Mouse (Mus musculus) layer of hippocampus, adult 18-20 months (tissue): ENCODE measurements around the gene Wfs1. TPM values are rescaled to one million over a fixed set of nuclear protein-coding genes. Genes with fewer than 3 reads are reported as not detected.

Experiments
- DNase-seq, 2 experiments: peaks; one replicate each; pipeline ENCODE4 v3.0.0; 2022; ENCODE audit warnings: low spot score in 2 of 2
- total RNA-seq, 2 experiments: library from RNA; stranded (reverse); gene quantifications; 2 replicates each; pipeline ENCODE4 v1.2.3; 2021

Wfs1 gene
- total RNA-seq, 2 experiments from 2014 or later = 145 to 182 TPM

GRCm38 (mm10) chr5:36935486-36936473 is 53.2 kb downstream of the Wfs1 start:
- peak; percentile 63 to 73 for DNase-seq

DNA sequence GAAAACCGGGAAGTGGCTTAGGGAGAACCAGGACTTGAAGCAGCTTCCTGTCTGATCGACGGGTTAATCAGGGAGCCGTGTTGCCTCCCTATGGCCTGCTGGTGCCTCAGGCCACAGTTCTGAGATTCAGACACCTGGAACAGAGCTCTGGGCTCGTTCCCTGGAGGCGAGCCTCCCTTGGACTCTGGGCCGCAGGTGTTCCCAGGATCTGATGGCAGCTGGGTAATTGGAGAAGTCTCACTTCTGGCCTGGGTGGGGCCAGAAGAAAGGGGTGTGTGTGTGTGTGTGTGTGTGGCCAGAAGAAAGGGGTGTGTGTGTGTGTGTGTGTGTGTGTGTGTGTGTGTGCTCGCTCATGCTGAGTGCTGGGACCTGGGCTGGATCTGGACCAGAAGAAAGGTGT is 55.6 kb downstream of the Wfs1 start:
- no peak for DNase-seq

- DNase-seq = no peak
Observed at GRCm38 (mm10) chr5:36929376-36929775, 59.6 kb downstream of the Wfs1 start.

DNA sequence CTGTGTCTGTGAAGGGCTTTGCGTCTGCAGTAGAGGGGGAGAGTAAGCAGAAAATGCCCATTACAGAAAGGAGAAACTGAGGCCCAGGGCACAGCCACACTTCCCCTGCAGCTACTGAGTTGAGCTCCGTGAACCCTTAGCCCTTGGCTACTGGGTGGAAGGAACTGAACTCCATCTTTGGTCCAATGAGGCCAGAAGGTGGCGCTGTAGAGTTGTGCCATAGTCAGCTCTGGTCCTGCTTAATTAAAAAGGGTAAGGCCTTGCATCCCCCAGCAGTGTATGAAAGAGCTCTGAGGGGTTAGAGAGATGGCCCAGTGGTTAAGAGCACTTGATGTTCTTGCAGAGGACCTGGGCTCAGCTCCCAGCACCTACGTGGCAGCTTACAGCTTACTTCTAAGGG is 60.3 kb downstream of the Wfs1 start:
- DNase-seq = peak in 1 of 2 experiments; percentile 59

DNA sequence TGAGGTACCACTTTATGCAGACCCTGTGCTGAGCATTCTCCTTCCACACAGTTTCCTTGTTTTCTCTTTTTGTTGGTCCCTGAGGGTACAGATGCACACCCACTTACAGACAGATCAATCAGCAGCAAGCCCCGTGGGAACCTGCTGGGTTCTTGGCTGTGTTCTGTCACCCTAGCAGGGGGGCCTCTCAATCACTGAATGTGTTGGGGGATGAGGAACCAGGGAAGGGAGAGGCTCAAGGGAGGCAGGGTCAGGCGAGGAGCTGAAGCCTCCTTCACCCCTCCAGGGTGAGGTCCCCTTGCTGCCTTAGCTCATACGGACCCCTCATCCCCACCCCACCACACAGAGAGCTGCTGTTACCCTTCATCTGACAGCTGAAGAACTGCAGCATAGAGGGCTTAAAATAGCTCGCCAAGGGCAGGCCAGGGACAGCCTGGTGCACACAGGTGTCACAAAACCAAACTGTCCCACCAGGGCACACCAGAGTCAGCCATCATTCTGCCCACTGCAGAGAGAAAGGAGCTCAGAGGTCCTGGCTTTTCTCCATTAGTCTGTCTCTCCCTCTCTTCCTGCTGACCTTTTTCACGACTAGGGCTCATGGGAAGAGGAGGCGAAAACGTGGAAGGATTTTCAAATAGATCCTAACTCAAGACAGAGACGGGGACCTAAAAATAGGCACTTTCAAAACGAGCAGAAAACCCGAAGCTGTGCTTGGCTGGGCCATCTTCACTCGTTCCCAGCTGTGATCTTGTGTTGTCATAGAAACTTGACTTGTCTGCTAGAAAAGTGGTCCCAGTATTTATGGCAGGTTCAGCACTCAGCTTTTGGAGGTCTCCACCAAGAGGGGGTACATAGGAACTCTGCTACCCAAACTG is 64.9 kb downstream of the Wfs1 start:
- DNase-seq = no peak

- DNase-seq = no peak
Observed at GRCm38 (mm10) chr5:36922811-36923210, 66.2 kb downstream of the Wfs1 start.

DNA sequence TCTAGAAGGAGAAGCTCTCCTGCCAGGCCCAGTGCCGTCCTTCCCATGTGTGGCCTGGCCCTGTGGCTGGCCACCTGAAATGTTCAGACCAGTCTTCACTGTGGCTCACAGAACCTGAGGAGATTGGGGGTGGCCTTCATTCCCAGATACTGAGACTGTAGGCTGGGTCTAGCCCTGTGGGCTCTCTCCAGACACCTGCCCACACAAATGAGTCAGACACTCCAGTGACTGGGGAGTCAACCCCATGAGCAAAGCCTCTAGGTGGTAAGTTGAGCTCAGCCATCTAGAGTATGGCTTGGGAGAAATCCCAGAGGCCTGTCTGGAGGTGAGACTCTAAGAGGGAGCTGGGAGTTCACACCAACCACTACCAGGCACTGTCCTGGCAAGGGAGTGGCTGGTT is 67.1 kb downstream of the Wfs1 start:
- DNase-seq = no peak

- no peak for DNase-seq
Observed at GRCm38 (mm10) chr5:36920072-36920471, 68.9 kb downstream of the Wfs1 start.

- no peak for DNase-seq
Observed at GRCm38 (mm10) chr5:36918016-36918415, 71.0 kb downstream of the Wfs1 start.

- DNase-seq = no peak
Observed at GRCm38 (mm10) chr5:36917245-36917644, 71.8 kb downstream of the Wfs1 start.

DNA sequence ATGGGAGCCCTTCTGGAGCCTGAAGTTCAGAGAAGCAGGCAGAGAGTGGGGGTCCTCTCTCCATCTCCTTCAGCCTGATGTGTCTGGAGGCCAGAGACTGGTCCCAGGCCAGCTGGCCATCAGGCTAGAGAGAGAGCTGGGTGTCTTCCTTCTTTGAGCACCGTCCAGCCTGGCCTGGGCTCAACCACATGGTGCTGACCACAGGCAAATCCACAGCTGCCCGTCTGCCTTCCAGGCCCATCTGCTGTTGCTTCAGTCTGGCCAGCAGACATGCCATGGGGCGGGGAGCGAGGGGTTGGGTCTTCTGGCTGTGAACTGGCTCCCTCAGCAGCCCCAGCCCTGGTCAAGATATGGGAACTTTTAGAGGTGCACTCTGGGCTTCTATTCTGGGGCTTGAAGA is 72.4 kb downstream of the Wfs1 start:
- no peak for DNase-seq

Other genes with a start within 250 kb of the Wfs1 start
- 10 to 100 TPM; 23.7 to 25.2 TPM for gene Bloc1s4, start 240.6 kb downstream of the Wfs1 start, total RNA-seq
- 100 to 1,000 TPM; 581 to 596 TPM for gene Mrfap1, start 192.4 kb downstream of the Wfs1 start, total RNA-seq
- 10 to 100 TPM; 28.9 to 31.0 TPM for gene Man2b2, start 158.6 kb downstream of the Wfs1 start, total RNA-seq
- 100 to 1,000 TPM; 383 to 399 TPM for gene Ppp2r2c, start 120.7 kb downstream of the Wfs1 start, total RNA-seq
- 10 to 100 TPM; 27.1 to 29.1 TPM for gene Gm1043, start 96.2 kb upstream of the Wfs1 start, total RNA-seq